Mouse (Mus musculus): Measurements from ENCODE around the gene Camk1d. TPM values are rescaled to one million over a fixed set of nuclear protein-coding genes. Genes with fewer than 3 reads are reported as not detected.
"Not testable (repeated sequence)": the region's sequence is repeated elsewhere in the genome, so short reads cannot be mapped to it uniquely, and the experiment has no call there.

Gene Camk1d
- total and polyA plus RNA-seq, 2 experiments, result 17.0 to 47.7 TPM

DNA sequence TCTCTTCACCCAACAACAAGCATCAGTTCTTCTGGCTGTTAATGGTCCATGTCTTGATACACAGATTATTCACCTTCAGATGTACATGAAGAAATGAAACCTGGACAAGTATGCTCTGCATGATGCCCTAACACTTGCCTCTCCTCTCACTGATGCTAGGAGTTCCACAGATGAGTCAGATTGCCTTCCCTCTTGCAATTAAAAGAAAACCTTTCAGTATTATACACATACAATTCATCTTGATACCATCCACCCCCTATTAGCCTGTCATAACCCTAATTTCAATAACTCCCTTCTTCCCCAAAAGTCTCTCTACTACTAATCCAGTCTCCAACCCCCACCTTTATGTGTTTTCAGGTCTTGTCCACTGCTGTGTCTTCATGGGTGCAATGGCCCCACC, 321.4 kb downstream of the Camk1d start:
- Histone ChIP-seq H3K27ac (replicated peaks; ENCODE audit: insufficient read depth, low read depth, low read length) (no peak overlapping the region), H3K4me1 (ENCODE audit: control insufficient read depth, insufficient read depth, low read length) (no peaks in the 10 kb centered on the region), H3K36me3 (ENCODE audit: control insufficient read depth, insufficient read depth, low read length) (no peaks in the 10 kb centered on the region; the same call in 1 of the 2 replicates), H3K4me3 (ENCODE audit: insufficient read depth, low read depth, low read length) (no peak overlapping the region), H3K79me2 (ENCODE audit: control insufficient read depth, insufficient read depth, low read length) (peaks cover 10% of the 10 kb centered on the region; the same call in 1 of the 2 replicates), H3K27me3 (ENCODE audit: control insufficient read depth, insufficient read depth, low read length) (no peaks in the 10 kb centered on the region), H3K9ac (ENCODE audit: low read depth, low read length) (no peak overlapping the region)
- TF ChIP-seq POLR2A (IDR thresholded peaks at IDR 0.05; ENCODE audit: extremely low read depth, insufficient read depth, low read length) (no peak), CTCF (IDR thresholded peaks at IDR 0.05; ENCODE audit: low read depth, low read length) (no peak)
- DNase-seq (ENCODE audit: extremely low read depth, low read depth, low spot score), result no peak

DNA sequence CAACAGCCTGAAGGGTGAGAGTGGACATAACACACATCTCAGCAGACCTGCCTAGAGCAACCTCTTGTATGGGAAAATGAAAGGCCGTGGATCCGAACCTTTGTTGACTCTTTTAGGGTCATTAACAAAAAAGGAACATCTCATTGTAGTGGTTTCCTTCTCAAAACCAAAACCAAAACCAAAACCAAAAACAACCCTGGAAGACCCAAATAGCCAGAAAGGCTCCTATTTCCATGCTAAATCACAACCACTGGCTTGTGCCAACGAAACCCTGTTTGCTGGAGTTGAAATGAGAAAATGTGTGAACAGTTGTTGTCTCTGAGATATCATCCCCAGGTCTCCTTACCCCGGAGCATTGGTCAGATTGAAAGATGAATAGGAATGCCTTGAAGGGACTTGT, 321.8 kb downstream of the Camk1d start:
- WGBS, result 79% methylated on average over 4 of the region's 4 CpGs
- H3K4me1 ChIP-seq (ENCODE audit: control insufficient read depth, insufficient read depth, low read length), result no peaks in the 10 kb centered on the region
- no peaks in the 10 kb centered on the region for H3K27me3 ChIP-seq (ENCODE audit: control insufficient read depth, insufficient read depth, low read length)
- no peak overlapping the region for H3K27ac ChIP-seq (replicated peaks; ENCODE audit: insufficient read depth, low read depth, low read length)
- H3K9ac ChIP-seq (ENCODE audit: low read depth, low read length), result no peak overlapping the region
- TF ChIP-seq POLR2A (IDR thresholded peaks at IDR 0.05; ENCODE audit: extremely low read depth, insufficient read depth, low read length), result no peak
- TF ChIP-seq CTCF (IDR thresholded peaks at IDR 0.05; ENCODE audit: low read depth, low read length), result no peak
- peaks cover 10% of the 10 kb centered on the region; the same call in 1 of the 2 replicates for H3K79me2 ChIP-seq (ENCODE audit: control insufficient read depth, insufficient read depth, low read length)
- no peak overlapping the region for H3K4me3 ChIP-seq (ENCODE audit: insufficient read depth, low read depth, low read length)
- no peak for DNase-seq (ENCODE audit: extremely low read depth, low read depth, low spot score)
- no peaks in the 10 kb centered on the region; the same call in 1 of the 2 replicates for H3K36me3 ChIP-seq (ENCODE audit: control insufficient read depth, insufficient read depth, low read length)

DNA sequence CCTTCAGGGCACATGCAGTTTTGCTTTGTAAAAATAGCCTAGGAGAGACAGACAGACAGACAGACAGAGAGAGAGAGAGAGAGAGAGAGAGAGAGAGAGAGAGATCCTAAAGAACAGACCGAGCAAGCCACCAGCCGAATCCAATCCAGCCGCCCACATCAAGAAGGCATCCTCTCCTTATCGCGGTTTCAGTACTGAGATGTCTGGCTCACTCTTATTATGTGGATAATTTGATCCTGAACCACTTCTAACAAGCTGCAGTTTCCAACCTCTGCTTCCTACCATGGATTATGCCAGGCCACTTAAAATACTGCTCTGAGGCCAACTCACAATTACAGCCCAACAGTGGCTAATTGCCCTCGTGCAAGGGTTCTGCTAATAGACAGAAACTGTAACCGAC, 325.9 kb downstream of the Camk1d start:
- WGBS, result 85% methylated on average over 7 of the region's 7 CpGs

GRCm38 (mm10) chr2:5381712-5382710, 332.3 kb downstream of the Camk1d start:
- no peak overlapping the region for H3K4me3 ChIP-seq (ENCODE audit: insufficient read depth, low read depth, low read length)
- no peak for TF ChIP-seq POLR2A (IDR thresholded peaks at IDR 0.05; ENCODE audit: extremely low read depth, insufficient read depth, low read length)
- TF ChIP-seq CTCF (IDR thresholded peaks at IDR 0.05; ENCODE audit: low read depth, low read length), result no peak
- H3K79me2 ChIP-seq (ENCODE audit: control insufficient read depth, insufficient read depth, low read length), result peaks cover 3% of the 10 kb centered on the region

More for the DNA sequence above, 325.9 kb downstream of the Camk1d start:
- no peak overlapping the region for H3K4me3 ChIP-seq (ENCODE audit: insufficient read depth, low read depth, low read length)
- no peaks in the 10 kb centered on the region for H3K27me3 ChIP-seq (ENCODE audit: control insufficient read depth, insufficient read depth, low read length)
- H3K27ac ChIP-seq (replicated peaks; ENCODE audit: insufficient read depth, low read depth, low read length), result no peak overlapping the region
- H3K4me1 ChIP-seq (ENCODE audit: control insufficient read depth, insufficient read depth, low read length), result no peaks in the 10 kb centered on the region
- no peak for DNase-seq (ENCODE audit: extremely low read depth, low read depth, low spot score)
- H3K79me2 ChIP-seq (ENCODE audit: control insufficient read depth, insufficient read depth, low read length), result peaks cover 9% of the 10 kb centered on the region
- no peaks in the 10 kb centered on the region for H3K36me3 ChIP-seq (ENCODE audit: control insufficient read depth, insufficient read depth, low read length)
- no peak overlapping the region for H3K9ac ChIP-seq (ENCODE audit: low read depth, low read length)
- TF ChIP-seq POLR2A (IDR thresholded peaks at IDR 0.05; ENCODE audit: extremely low read depth, insufficient read depth, low read length) (no peak), CTCF (IDR thresholded peaks at IDR 0.05; ENCODE audit: low read depth, low read length) (no peak)

GRCm38 (mm10) chr2:5380973-5381372, 333.3 kb downstream of the Camk1d start:
- H3K9ac ChIP-seq (ENCODE audit: low read depth, low read length), result no peak overlapping the region
- no peak for TF ChIP-seq POLR2A (IDR thresholded peaks at IDR 0.05; ENCODE audit: extremely low read depth, insufficient read depth, low read length)
- no peak for TF ChIP-seq CTCF (IDR thresholded peaks at IDR 0.05; ENCODE audit: low read depth, low read length)
- no peaks in the 10 kb centered on the region for H3K27me3 ChIP-seq (ENCODE audit: control insufficient read depth, insufficient read depth, low read length)
- no peak overlapping the region for H3K27ac ChIP-seq (replicated peaks; ENCODE audit: insufficient read depth, low read depth, low read length)
- no peaks in the 10 kb centered on the region for H3K4me1 ChIP-seq (ENCODE audit: control insufficient read depth, insufficient read depth, low read length)
- H3K4me3 ChIP-seq (ENCODE audit: insufficient read depth, low read depth, low read length), result no peak overlapping the region
- no peak for DNase-seq (ENCODE audit: extremely low read depth, low read depth, low spot score)
- WGBS, result 93% methylated on average over 7 of the region's 7 CpGs
- no peaks in the 10 kb centered on the region for H3K36me3 ChIP-seq (ENCODE audit: control insufficient read depth, insufficient read depth, low read length)
- no peaks in the 10 kb centered on the region for H3K79me2 ChIP-seq (ENCODE audit: control insufficient read depth, insufficient read depth, low read length)

More at GRCm38 (mm10) chr2:5381712-5382710, 332.3 kb downstream of the Camk1d start:
- WGBS, result 80% methylated on average over 12 of the region's 12 CpGs
- no peaks in the 10 kb centered on the region for H3K4me1 ChIP-seq (ENCODE audit: control insufficient read depth, insufficient read depth, low read length)
- DNase-seq (ENCODE audit: extremely low read depth, low read depth, low spot score), result no peak
- no peaks in the 10 kb centered on the region for H3K27me3 ChIP-seq (ENCODE audit: control insufficient read depth, insufficient read depth, low read length)
- H3K9ac ChIP-seq (ENCODE audit: low read depth, low read length), result no peak overlapping the region
- H3K27ac ChIP-seq (replicated peaks; ENCODE audit: insufficient read depth, low read depth, low read length), result no peak overlapping the region
- no peaks in the 10 kb centered on the region for H3K36me3 ChIP-seq (ENCODE audit: control insufficient read depth, insufficient read depth, low read length)

GRCm38 (mm10) chr2:5378922-5379321, 335.4 kb downstream of the Camk1d start:
- not testable (repeated sequence) for H3K4me1 ChIP-seq (ENCODE audit: control insufficient read depth, insufficient read depth, low read length); H3K27ac ChIP-seq (replicated peaks; ENCODE audit: insufficient read depth, low read depth, low read length); H3K36me3 ChIP-seq (ENCODE audit: control insufficient read depth, insufficient read depth, low read length)

More at GRCm38 (mm10) chr2:5378922-5379321, 335.4 kb downstream of the Camk1d start:
- H3K79me2 ChIP-seq (ENCODE audit: control insufficient read depth, insufficient read depth, low read length); DNase-seq (ENCODE audit: extremely low read depth, low read depth, low spot score); H3K27me3 ChIP-seq (ENCODE audit: control insufficient read depth, insufficient read depth, low read length); H3K4me3 ChIP-seq (ENCODE audit: insufficient read depth, low read depth, low read length); H3K9ac ChIP-seq (ENCODE audit: low read depth, low read length): not testable (repeated sequence)
- 50% methylated on average over 18 of the region's 18 CpGs for WGBS
